Mouse (Mus musculus): ENCODE results near the gene Snu13.

Gene Snu13

GRCm38 (mm10) chr15:82047080-82047883 is at the start of gene Snu13:
TSS of gene Snu13 (minus strand) at chr15:82047598.
- peak; percentile 79 for DNase-seq (ENCODE audit: low spot score)

GRCm38 (mm10) chr15:82091061-82091460 is 43.7 kb upstream of the Snu13 start:
- DNase-seq (ENCODE audit: low spot score) = no peak

- no peak for DNase-seq (ENCODE audit: low spot score)
These were observed 39.9 kb upstream of the Snu13 start for GRCm38 (mm10) chr15:82087266-82087665.

GRCm38 (mm10) chr15:82086131-82086530 is 38.7 kb upstream of the Snu13 start:
- no peak for DNase-seq (ENCODE audit: low spot score)

- no peak for DNase-seq (ENCODE audit: low spot score)
These were observed 38.2 kb upstream of the Snu13 start for GRCm38 (mm10) chr15:82085606-82086005.

- no peak for DNase-seq (ENCODE audit: low spot score)
These were observed 33.8 kb upstream of the Snu13 start for GRCm38 (mm10) chr15:82081161-82081560.

- DNase-seq (ENCODE audit: low spot score) = no peak
These were observed 32.5 kb upstream of the Snu13 start for GRCm38 (mm10) chr15:82079883-82080282.

- DNase-seq (ENCODE audit: low spot score) = no peak
These were observed 26.1 kb upstream of the Snu13 start for GRCm38 (mm10) chr15:82073490-82073889.

GRCm38 (mm10) chr15:82071816-82072469 is 24.5 kb upstream of the Snu13 start:
- no peak for DNase-seq (ENCODE audit: low spot score)

- DNase-seq (ENCODE audit: low spot score) = no peak
These were observed 22.5 kb upstream of the Snu13 start, which contains the start of gene Mei1 for GRCm38 (mm10) chr15:82069898-82070297. TSS of gene Mei1 (plus strand) at chr15:82069996.

- peak; percentile 38 for DNase-seq (ENCODE audit: low spot score)
These were observed 18.1 kb upstream of the Snu13 start for GRCm38 (mm10) chr15:82065511-82065910.

GRCm38 (mm10) chr15:82063909-82064308 is 16.5 kb upstream of the Snu13 start:
- no peak for DNase-seq (ENCODE audit: low spot score)

- no peak for DNase-seq (ENCODE audit: low spot score)
These were observed 11.4 kb upstream of the Snu13 start, which contains the start of gene 4930407I10Rik for GRCm38 (mm10) chr15:82058719-82059201. TSS of gene 4930407I10Rik (plus strand) at chr15:82059151.

- no peak for DNase-seq (ENCODE audit: low spot score)
These were observed 5.1 kb upstream of the Snu13 start for GRCm38 (mm10) chr15:82052544-82052943.

GRCm38 (mm10) chr15:82046246-82046891 is 1.0 kb downstream of the Snu13 start:
- no peak for DNase-seq (ENCODE audit: low spot score)

GRCm38 (mm10) chr15:82044166-82044784 is 3.1 kb downstream of the Snu13 start:
- DNase-seq (ENCODE audit: low spot score) = no peak

GRCm38 (mm10) chr15:82040650-82041049 is 6.7 kb downstream of the Snu13 start:
- DNase-seq (ENCODE audit: low spot score) = no peak

GRCm38 (mm10) chr15:82035904-82036689 is 11.3 kb downstream of the Snu13 start:
- no peak for DNase-seq (ENCODE audit: low spot score)

GRCm38 (mm10) chr15:82033762-82034161 is 13.6 kb downstream of the Snu13 start, which contains the start of gene Desi1:
TSS of gene Desi1 (minus strand) at chr15:82033862.
- no peak for DNase-seq (ENCODE audit: low spot score)

- DNase-seq (ENCODE audit: low spot score) = no peak
These were observed 15.0 kb downstream of the Snu13 start for GRCm38 (mm10) chr15:82032386-82032785.

- DNase-seq (ENCODE audit: low spot score) = no peak
These were observed 19.7 kb downstream of the Snu13 start for GRCm38 (mm10) chr15:82027726-82028125.
